Mouse (Mus musculus) liver, adult 2 months (tissue): ENCODE results near the gene Fosl1.

Experiments
- CTCF ChIP-seq: fragments of 200-500 bp; IDR thresholded peaks from 2 replicates; pipeline ENCODE4 v1.5.1; 2011; ENCODE audit warnings: low read depth, low read length, control low read depth
- POLR2A ChIP-seq: fragments of 200-500 bp; IDR thresholded peaks from 2 replicates; pipeline ENCODE4 v1.6.1; 2011; ENCODE audit warnings: low read length, control low read depth; ENCODE audit not compliant: insufficient read depth; ENCODE audit errors: extremely low read depth

- no peak for TF ChIP-seq POLR2A
- no peak for TF ChIP-seq CTCF
Observed at GRCm38 (mm10) chr19:5496052-5496370, 48.7 kb downstream of the Fosl1 start.
